Mouse (Mus musculus) spleen, adult 10 weeks (tissue): ENCODE results near the gene Cyp2c69. TPM values are rescaled to one million over a fixed set of nuclear protein-coding genes. Genes with fewer than 3 reads are reported as not detected.

ENCODE experiments used
- polyA plus RNA-seq: library from polyadenylated mRNA; stranded (reverse); fragments of 350-450 nt; fragmentation: Illumina TruSeq; extraction: RNeasy Lipid Tissue Mini Kit (QIAGEN cat#74804); gene quantifications from one replicate; pipeline ENCODE4 v1.2.3, GENCODE M21; 2015; ENCODE audit warnings: low replicate concordance; ENCODE audit not compliant: insufficient read depth

Cyp2c69 gene
- polyA plus RNA-seq = not detected

GRCm38 (mm10) chr19:39886699-39887098 lies at the start of gene Cyp2c69:
Gene Cyp2c69 (minus strand): TSS chr19:39886799.

GRCm38 (mm10) chr19:39812714-39813113 lies 73.9 kb downstream of the Cyp2c69 start, which contains the start of gene Cyp2c40:
Gene Cyp2c40 (minus strand): TSS chr19:39812814.

Other genes starting within 250 kb of the Cyp2c69 start
- gene Cyp2c67, start 237.7 kb downstream of the Cyp2c69 start, polyA plus RNA-seq = not detected
- gene Cyp2c68, start 145.7 kb downstream of the Cyp2c69 start, polyA plus RNA-seq = not detected
- gene Cyp2c40, start 74.0 kb downstream of the Cyp2c69 start, polyA plus RNA-seq = not detected
- not detected for gene Cyp2c37, start 105.6 kb upstream of the Cyp2c69 start, polyA plus RNA-seq
- gene Cyp2c54, start 187.0 kb upstream of the Cyp2c69 start, polyA plus RNA-seq = not detected
- gene Cyp2c50, start 202.9 kb upstream of the Cyp2c69 start, polyA plus RNA-seq = not detected